Mouse (Mus musculus): ENCODE data around the gene Grb10. TPM values are rescaled to one million over a fixed set of nuclear protein-coding genes. Genes with fewer than 3 reads are reported as not detected.

The Grb10 gene
- polyA plus RNA-seq, 1 experiment from 2014 or later = 74.6 TPM

DNA sequence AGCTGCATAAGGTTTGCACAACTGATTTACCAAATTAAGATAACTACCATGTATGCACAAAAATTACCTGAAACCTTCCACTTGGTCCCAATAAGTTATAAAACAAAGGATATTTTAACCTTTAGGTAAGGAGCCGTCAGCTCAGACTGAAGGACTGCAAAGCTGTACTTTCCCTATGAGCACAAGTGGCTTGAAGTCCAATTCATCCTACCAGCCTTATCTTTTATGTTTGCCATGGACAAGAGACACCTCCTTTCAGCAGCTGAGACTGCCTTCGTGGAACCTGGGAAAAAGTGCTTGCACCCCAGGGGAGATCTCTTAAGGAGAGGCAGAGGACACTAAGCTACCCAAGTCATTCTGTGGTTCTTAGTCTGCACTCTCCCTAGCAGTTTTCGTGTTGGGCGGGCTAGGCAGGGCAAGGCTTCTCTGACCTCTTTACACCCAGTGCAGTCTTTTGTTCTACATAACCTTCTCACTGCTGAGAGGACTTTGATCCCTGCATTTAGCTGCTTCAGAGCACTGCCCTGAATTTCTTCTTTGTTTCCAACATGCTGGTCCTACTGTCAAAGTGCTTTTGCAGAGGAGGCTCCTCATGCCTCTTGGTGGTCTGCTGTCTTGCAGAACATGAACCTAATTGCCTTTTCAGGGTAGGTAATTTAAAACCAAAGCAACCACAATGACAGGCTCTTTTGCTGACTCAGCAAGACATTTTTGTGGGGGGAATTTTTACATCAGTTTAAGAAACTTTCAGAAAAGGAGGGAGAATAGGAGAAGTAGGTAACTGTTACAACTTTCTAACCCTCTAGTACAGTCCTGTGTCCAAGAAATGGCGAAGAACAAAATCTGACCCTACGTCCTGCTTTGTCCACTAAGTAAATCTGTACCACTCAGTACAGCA lies 95.9 kb downstream of the Grb10 start:
- peaks cover 14% of the 10 kb centered on the region; the same call in 1 of the 2 replicates for H3K36me3 ChIP-seq (ENCODE audit: control insufficient read depth, insufficient read depth, low read length)
- no peak for ATAC-seq
- no peak overlapping the region for H3K27ac ChIP-seq (ENCODE audit: low read length)
- no peaks in the 10 kb centered on the region for H3K27me3 ChIP-seq (ENCODE audit: control insufficient read depth, insufficient read depth, low read depth, low read length)
- no peak overlapping the region for H3K4me3 ChIP-seq (ENCODE audit: low read depth, low read length)
- no peaks in the 10 kb centered on the region for H3K4me1 ChIP-seq (ENCODE audit: control insufficient read depth, insufficient read depth, low read length)
- H3K9me3 ChIP-seq (replicated peaks; ENCODE audit: control insufficient read depth, low read length, poor library complexity, severe bottlenecking) = no peaks in the 10 kb centered on the region
- H3K4me2 ChIP-seq (ENCODE audit: low read length) = no peak overlapping the region
- 39% methylated on average over 6 of the region's 6 CpGs for WGBS
- no peak overlapping the region for H3K9ac ChIP-seq (ENCODE audit: low read depth, low read length)

DNA sequence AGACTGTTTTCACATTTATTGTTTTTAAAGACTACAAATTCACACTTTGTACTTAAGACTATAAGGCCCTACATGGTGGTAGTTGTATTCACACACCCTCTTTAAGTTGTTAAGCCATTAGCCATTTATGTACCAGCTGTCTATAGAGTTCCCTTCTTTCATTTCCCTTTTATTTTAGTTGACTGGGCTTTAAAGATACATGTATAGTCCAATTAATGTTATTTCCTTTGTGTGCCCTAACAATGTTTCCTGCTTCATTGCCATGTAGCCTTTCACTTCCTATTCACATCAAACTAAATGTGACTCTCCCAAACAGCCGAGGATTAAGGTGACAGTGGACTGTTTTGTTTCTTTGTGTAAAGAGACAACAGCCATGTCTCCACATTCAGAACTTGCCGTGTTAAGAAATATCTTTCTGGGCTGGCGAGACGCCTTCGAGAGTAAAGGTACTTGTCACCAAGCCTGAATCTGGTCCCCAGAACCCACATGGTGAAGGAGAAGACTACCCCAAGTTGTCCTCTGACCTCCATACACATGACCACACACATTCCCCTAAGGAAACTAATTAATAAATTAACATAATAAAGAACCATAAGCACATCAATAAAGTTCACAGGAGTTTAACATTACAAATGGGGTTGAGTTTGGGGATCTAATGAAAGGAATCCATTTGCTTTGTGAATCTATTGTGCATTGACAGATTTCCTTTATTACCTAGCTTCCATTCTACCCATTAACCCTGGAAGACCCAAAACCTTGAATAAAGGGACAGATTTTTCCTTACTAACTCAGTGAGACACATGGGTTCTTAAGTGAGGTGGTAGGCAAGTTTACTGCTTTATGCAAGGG lies 97.4 kb downstream of the Grb10 start:
- no peak overlapping the region for H3K9ac ChIP-seq (ENCODE audit: low read depth, low read length)
- ATAC-seq = no peak
- WGBS = 34% methylated on average over 5 of the region's 5 CpGs

GRCm38 (mm10) chr11:11939611-11940010 lies 98.9 kb downstream of the Grb10 start:
- no peaks in the 10 kb centered on the region for H3K4me1 ChIP-seq (ENCODE audit: control insufficient read depth, insufficient read depth, low read length)
- H3K4me3 ChIP-seq (ENCODE audit: low read depth, low read length) = no peak overlapping the region
- H3K36me3 ChIP-seq (ENCODE audit: control insufficient read depth, insufficient read depth, low read length) = peaks cover 13% of the 10 kb centered on the region; the same call in 1 of the 2 replicates
- no peak overlapping the region for H3K4me2 ChIP-seq (ENCODE audit: low read length)
- no peak overlapping the region for H3K9ac ChIP-seq (ENCODE audit: low read depth, low read length)
- no peak for ATAC-seq
- WGBS = 83% methylated on average over 3 of the region's 3 CpGs
- H3K9me3 ChIP-seq (replicated peaks; ENCODE audit: control insufficient read depth, low read length, poor library complexity, severe bottlenecking) = no peaks in the 10 kb centered on the region
- no peaks in the 10 kb centered on the region for H3K27me3 ChIP-seq (ENCODE audit: control insufficient read depth, insufficient read depth, low read depth, low read length)
- H3K27ac ChIP-seq (ENCODE audit: low read length) = no peak overlapping the region

More for the DNA sequence above, 97.4 kb downstream of the Grb10 start:
- Histone ChIP-seq H3K4me2 (ENCODE audit: low read length) (no peak overlapping the region), H3K4me1 (ENCODE audit: control insufficient read depth, insufficient read depth, low read length) (no peaks in the 10 kb centered on the region), H3K27ac (ENCODE audit: low read length) (no peak overlapping the region), H3K27me3 (ENCODE audit: control insufficient read depth, insufficient read depth, low read depth, low read length) (no peaks in the 10 kb centered on the region), H3K36me3 (ENCODE audit: control insufficient read depth, insufficient read depth, low read length) (peaks cover 16% of the 10 kb centered on the region; the same call in 1 of the 2 replicates), H3K4me3 (ENCODE audit: low read depth, low read length) (no peak overlapping the region), H3K9me3 (replicated peaks; ENCODE audit: control insufficient read depth, low read length, poor library complexity, severe bottlenecking) (no peaks in the 10 kb centered on the region)

DNA sequence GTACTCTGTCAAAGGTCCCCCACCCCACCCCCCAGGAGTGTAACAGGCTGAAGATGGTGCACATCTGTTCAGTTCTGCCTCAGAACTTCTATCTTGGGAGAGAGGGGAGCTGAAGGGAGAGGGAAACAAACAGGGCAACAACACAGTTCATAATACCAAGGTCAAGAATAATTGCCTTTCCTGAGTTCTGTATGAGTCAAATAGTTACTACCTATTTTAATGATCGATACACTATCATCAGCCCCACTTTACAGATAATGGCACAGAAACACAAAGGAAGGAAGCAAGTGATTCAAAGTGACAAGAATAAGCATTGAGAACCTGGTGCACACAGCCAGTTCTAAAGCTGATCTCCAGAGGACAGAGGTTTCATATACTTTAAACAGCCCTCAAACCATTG lies 99.9 kb downstream of the Grb10 start:
- H3K36me3 ChIP-seq (ENCODE audit: control insufficient read depth, insufficient read depth, low read length) = peaks cover 7% of the 10 kb centered on the region; the same call in 1 of the 2 replicates
- H3K27me3 ChIP-seq (ENCODE audit: control insufficient read depth, insufficient read depth, low read depth, low read length) = no peaks in the 10 kb centered on the region
- H3K9me3 ChIP-seq (replicated peaks; ENCODE audit: control insufficient read depth, low read length, poor library complexity, severe bottlenecking) = no peaks in the 10 kb centered on the region
- no peak overlapping the region for H3K27ac ChIP-seq (ENCODE audit: low read length)
- H3K4me3 ChIP-seq (ENCODE audit: low read depth, low read length) = no peak overlapping the region
- H3K4me1 ChIP-seq (ENCODE audit: control insufficient read depth, insufficient read depth, low read length) = no peaks in the 10 kb centered on the region
- WGBS = 97% methylated on average over 1 of the region's 1 CpGs
- H3K9ac ChIP-seq (ENCODE audit: low read depth, low read length) = no peak overlapping the region
- no peak for ATAC-seq
- H3K4me2 ChIP-seq (ENCODE audit: low read length) = no peak overlapping the region

- no peaks in the 10 kb centered on the region for H3K27me3 ChIP-seq (ENCODE audit: control insufficient read depth, insufficient read depth, low read depth, low read length)
- no peak overlapping the region for H3K27ac ChIP-seq (ENCODE audit: low read length)
- 91% methylated on average over 10 of the region's 10 CpGs for WGBS
- no peak overlapping the region for H3K9ac ChIP-seq (ENCODE audit: low read depth, low read length)
- no peaks in the 10 kb centered on the region for H3K4me1 ChIP-seq (ENCODE audit: control insufficient read depth, insufficient read depth, low read length)
- no peak overlapping the region for H3K4me2 ChIP-seq (ENCODE audit: low read length)
- H3K36me3 ChIP-seq (ENCODE audit: control insufficient read depth, insufficient read depth, low read length) = peaks cover 5% of the 10 kb centered on the region; the same call in 1 of the 2 replicates
- H3K4me3 ChIP-seq (ENCODE audit: low read depth, low read length) = no peak overlapping the region
- ATAC-seq = no peak
- no peaks in the 10 kb centered on the region for H3K9me3 ChIP-seq (replicated peaks; ENCODE audit: control insufficient read depth, low read length, poor library complexity, severe bottlenecking)
These were observed 101.0 kb downstream of the Grb10 start for GRCm38 (mm10) chr11:11937340-11938030.

DNA sequence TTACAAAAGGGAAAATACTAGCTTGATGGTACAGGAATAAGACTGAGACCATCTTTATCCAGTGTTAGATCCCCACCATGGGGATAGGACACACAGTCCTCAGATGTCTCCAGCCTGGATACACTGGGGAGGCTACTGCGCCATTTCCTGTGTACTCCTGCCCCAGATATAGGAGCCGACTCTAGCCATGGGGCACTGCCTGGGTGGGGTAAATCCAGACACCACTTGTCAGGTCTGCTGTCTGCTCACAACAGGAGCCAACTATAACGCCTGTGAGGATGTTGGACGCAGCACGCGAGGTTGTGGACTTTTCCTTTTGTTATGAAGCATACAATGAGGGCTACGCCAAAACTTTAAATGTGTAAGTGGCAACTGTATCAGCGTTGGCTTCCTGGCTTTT lies 103.7 kb downstream of the Grb10 start:
- H3K27me3 ChIP-seq (ENCODE audit: control insufficient read depth, insufficient read depth, low read depth, low read length) = no peaks in the 10 kb centered on the region
- H3K27ac ChIP-seq (ENCODE audit: low read length) = no peak overlapping the region
- no peaks in the 10 kb centered on the region for H3K9me3 ChIP-seq (replicated peaks; ENCODE audit: control insufficient read depth, low read length, poor library complexity, severe bottlenecking)
- no peak overlapping the region for H3K4me2 ChIP-seq (ENCODE audit: low read length)
- 87% methylated on average over 8 of the region's 8 CpGs for WGBS
- H3K4me3 ChIP-seq (ENCODE audit: low read depth, low read length) = no peak overlapping the region
- no peaks in the 10 kb centered on the region for H3K4me1 ChIP-seq (ENCODE audit: control insufficient read depth, insufficient read depth, low read length)
- peaks cover 5% of the 10 kb centered on the region; the same call in 1 of the 2 replicates for H3K36me3 ChIP-seq (ENCODE audit: control insufficient read depth, insufficient read depth, low read length)
- H3K9ac ChIP-seq (ENCODE audit: low read depth, low read length) = no peak overlapping the region
- no peak for ATAC-seq

- Histone ChIP-seq H3K27me3 (ENCODE audit: control insufficient read depth, insufficient read depth, low read depth, low read length) (no peaks in the 10 kb centered on the region), H3K9ac (ENCODE audit: low read depth, low read length) (no peak overlapping the region), H3K9me3 (replicated peaks; ENCODE audit: control insufficient read depth, low read length, poor library complexity, severe bottlenecking) (no peaks in the 10 kb centered on the region), H3K4me2 (ENCODE audit: low read length) (no peak overlapping the region), H3K36me3 (ENCODE audit: control insufficient read depth, insufficient read depth, low read length) (no peaks in the 10 kb centered on the region; the same call in 1 of the 2 replicates), H3K4me1 (ENCODE audit: control insufficient read depth, insufficient read depth, low read length) (no peaks in the 10 kb centered on the region), H3K27ac (ENCODE audit: low read length) (no peak overlapping the region), H3K4me3 (ENCODE audit: low read depth, low read length) (no peak overlapping the region)
- peak; percentile 51; the same call in 1 of the 2 replicates for ATAC-seq
- WGBS = 71% methylated on average over 11 of the region's 11 CpGs
These were observed 106.2 kb downstream of the Grb10 start for GRCm38 (mm10) chr11:11932102-11932789.

DNA sequence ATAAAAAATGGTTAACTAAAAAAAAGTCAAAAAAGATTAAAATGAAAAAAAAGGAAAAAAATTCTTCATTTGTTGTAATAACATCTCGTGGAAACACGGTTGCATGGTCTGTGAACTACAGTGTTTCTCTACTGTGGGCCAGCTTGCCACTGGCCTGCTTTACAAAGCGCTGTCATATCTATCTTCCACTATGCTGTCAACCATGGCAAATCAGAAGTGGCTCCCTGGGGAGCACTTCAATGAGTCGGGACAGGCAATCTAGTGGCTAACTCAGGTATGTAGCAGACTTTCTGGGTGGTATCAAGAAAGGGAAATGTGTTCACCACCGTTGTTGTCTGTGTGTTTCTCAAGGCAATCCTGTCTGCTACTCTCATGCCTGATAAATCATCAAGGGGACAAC lies 106.8 kb downstream of the Grb10 start:
- Histone ChIP-seq H3K4me2 (ENCODE audit: low read length) (no peak overlapping the region), H3K27me3 (ENCODE audit: control insufficient read depth, insufficient read depth, low read depth, low read length) (no peaks in the 10 kb centered on the region), H3K9ac (ENCODE audit: low read depth, low read length) (no peak overlapping the region), H3K36me3 (ENCODE audit: control insufficient read depth, insufficient read depth, low read length) (no peaks in the 10 kb centered on the region), H3K4me3 (ENCODE audit: low read depth, low read length) (no peak overlapping the region), H3K9me3 (replicated peaks; ENCODE audit: control insufficient read depth, low read length, poor library complexity, severe bottlenecking) (no peaks in the 10 kb centered on the region), H3K4me1 (ENCODE audit: control insufficient read depth, insufficient read depth, low read length) (no peaks in the 10 kb centered on the region), H3K27ac (ENCODE audit: low read length) (no peak overlapping the region)
- ATAC-seq = 0 out of 2 replicates have a peak, but pooled peaks have one; percentile 21
- WGBS = 69% methylated on average over 5 of the region's 5 CpGs

Data from midbrain, embryonic 16.5 days (tissue).